Mouse (Mus musculus) heart, embryonic 14.5 days (tissue): Measurements from ENCODE around the gene Hmcn1. TPM values are rescaled to one million over a fixed set of nuclear protein-coding genes. Genes with fewer than 3 reads are reported as not detected.

Experiments used
- ATAC-seq: fragments of 200-750 bp; cut with Nextera tagmentation; 2 replicates; pipeline ENCODE4 v1.8.0; 2017; ENCODE audit warnings: low read depth, moderate TSS enrichment; ENCODE audit not compliant: insufficient number of reproducible peaks, insufficient read depth, low FRiP score
- H3K27ac ChIP-seq, 2 experiments: fragments of 200-500 bp in 1 of 2; fragments of 300-500 bp in 1 of 2; sonication (generic) in 1 of 2; replicated peaks in 1 of 2; 2 replicates each; pipeline ENCODE4 v1.5.1; 2012 to 2014; ENCODE audit warnings: low read depth in 2 of 2, low read length in 2 of 2, control low read depth in 1 of 2, mild to moderate bottlenecking in 1 of 2, mixed read lengths in 1 of 2; ENCODE audit not compliant: control insufficient read depth in 1 of 2, insufficient read depth in 1 of 2
- H3K27me3 ChIP-seq: fragments of 300-500 bp; sonication (generic); 2 replicates; pipeline ENCODE4 v1.6.1; 2014; ENCODE audit warnings: mild to moderate bottlenecking, low read length, control low read depth; ENCODE audit not compliant: control insufficient read depth, insufficient read depth
- H3K36me3 ChIP-seq: fragments of 300-500 bp; sonication (generic); 2 replicates; pipeline ENCODE4 v1.6.1; 2014; ENCODE audit warnings: mild to moderate bottlenecking, control low read depth, low read length, mixed read lengths; ENCODE audit not compliant: control insufficient read depth, insufficient read depth
- H3K4me1 ChIP-seq, 2 experiments: fragments of 200-500 bp in 1 of 2; fragments of 300-500 bp in 1 of 2; sonication (generic) in 1 of 2; 2 replicates each; pipeline ENCODE4 v1.6.1; 2012 to 2014; ENCODE audit warnings: low read length in 2 of 2, control low read depth in 1 of 2, mixed read lengths in 1 of 2; ENCODE audit not compliant: control insufficient read depth in 2 of 2, insufficient read depth in 2 of 2
- H3K4me2 ChIP-seq: fragments of 300-500 bp; sonication (generic); 2 replicates; pipeline ENCODE4 v1.6.1; 2014; ENCODE audit warnings: mild to moderate bottlenecking, low read length
- H3K4me3 ChIP-seq, 2 experiments: fragments of 200-500 bp in 1 of 2; fragments of 300-500 bp in 1 of 2; sonication (generic) in 1 of 2; 2 replicates each; pipeline ENCODE4 v1.5.1; 2012 to 2014; ENCODE audit warnings: low read length in 2 of 2, mild to moderate bottlenecking in 2 of 2, control low read depth in 1 of 2, low read depth in 1 of 2, moderate library complexity in 1 of 2; ENCODE audit not compliant: control insufficient read depth in 1 of 2, insufficient read depth in 1 of 2
- H3K9ac ChIP-seq: fragments of 300-500 bp; sonication (generic); 2 replicates; pipeline ENCODE4 v1.6.1; 2014; ENCODE audit warnings: mild to moderate bottlenecking, low read length
- H3K9me3 ChIP-seq: fragments of 300-500 bp; sonication (generic); 2 replicates; pipeline ENCODE4 v1.6.1; 2016; ENCODE audit warnings: low read length, control low read depth; ENCODE audit not compliant: control insufficient read depth
- whole genome bisulfite sequencing: fragments of 180-500 bp; shearing (Covaris S2); extraction: QIAGEN DNeasy Blood & Tissue Kit; methylation state at CpG from one replicate; pipeline ENCODE4 v1.1.7; 2014; 5-methylcytosine and 5-hydroxymethylcytosine counted together
- polyA plus RNA-seq: library from polyadenylated mRNA; unstranded; fragments of >200 nt; fragmentation: Nextera tagmentation; extraction: Ambion mirVana; gene quantifications from 2 replicates; pipeline ENCODE4 v1.2.1, GENCODE M21; 2014

The Hmcn1 gene
- polyA plus RNA-seq, 1 experiment from 2014 or later, result 35.1 TPM

DNA sequence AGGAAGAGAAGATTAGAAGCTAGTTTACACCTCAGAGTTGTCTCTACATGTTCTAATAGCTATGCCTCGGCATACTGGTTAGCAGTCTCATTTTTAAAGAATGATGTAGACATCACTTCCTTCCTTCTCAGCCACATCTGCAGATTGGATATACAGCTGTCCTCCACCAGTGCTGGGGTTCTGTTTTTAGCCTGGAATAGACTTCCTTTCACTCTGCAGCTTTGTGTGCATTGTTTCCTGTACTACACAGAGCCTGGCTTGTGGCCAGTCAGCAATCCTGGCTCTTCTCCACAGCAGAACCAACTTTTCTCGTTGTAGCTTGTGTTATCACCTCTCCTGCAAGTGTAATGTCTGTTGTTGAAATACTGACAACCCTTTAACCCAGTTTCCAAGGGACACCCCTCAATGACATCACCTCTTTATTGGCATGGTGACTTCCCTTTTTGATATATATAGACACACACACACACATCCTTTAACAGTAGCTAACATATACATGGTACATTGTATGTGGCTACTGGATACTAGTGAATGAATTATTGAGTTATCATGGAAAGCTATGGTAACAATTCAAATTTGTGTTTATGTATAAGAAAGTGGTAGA lies 233.7 kb downstream of the Hmcn1 start:
- Histone ChIP-seq H3K36me3 (peaks cover 47% of the 10 kb centered on the region), H3K27me3 (no peaks in the 10 kb centered on the region), H3K27ac (peak overlapping the region in 1 of 2 experiments; percentile 70; a peak in 2 of 4 replicates), H3K9me3 (no peaks in the 10 kb centered on the region), H3K4me3 (no peak overlapping the region), H3K4me1 (peaks cover 0 to 2% of the 10 kb centered on the region in 2 experiments; a peak in 1 of 4 replicates), H3K4me2 (no peak overlapping the region), H3K9ac (no peak overlapping the region)
- ATAC-seq, result peak; percentile 88
- 7% methylated on average over 2 of the region's 2 CpGs for WGBS

DNA sequence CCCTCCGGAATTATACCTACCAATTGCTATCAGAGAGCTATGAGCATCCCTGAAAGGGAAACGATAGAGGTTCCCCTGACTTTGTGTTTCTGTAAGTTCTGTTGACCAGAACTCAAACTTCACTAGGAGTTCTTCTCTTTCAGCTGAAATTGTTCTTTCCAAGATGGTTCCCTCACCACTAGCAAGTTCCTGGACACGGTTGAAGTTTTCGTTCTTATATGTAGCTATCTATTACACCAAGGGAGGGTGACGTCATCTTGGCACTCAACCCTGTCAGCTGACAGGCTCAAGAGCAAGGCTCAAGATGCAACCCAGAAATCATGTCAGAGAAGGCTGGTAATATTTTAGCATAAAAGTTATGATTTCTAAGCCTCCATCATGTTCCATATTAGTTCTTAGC lies 239.3 kb downstream of the Hmcn1 start:
- peaks cover 63% of the 10 kb centered on the region for H3K36me3 ChIP-seq
- H3K27me3 ChIP-seq, result no peaks in the 10 kb centered on the region
- no peak overlapping the region for H3K27ac ChIP-seq
- H3K4me3 ChIP-seq, result no peak overlapping the region
- ATAC-seq, result no peak
- H3K9ac ChIP-seq, result no peak overlapping the region
- no peak overlapping the region for H3K4me2 ChIP-seq
- peaks cover 0 to 2% of the 10 kb centered on the region in 2 experiments; a peak in 1 of 4 replicates for H3K4me1 ChIP-seq
- 56% methylated on average over 5 of the region's 5 CpGs for WGBS
- H3K9me3 ChIP-seq, result no peaks in the 10 kb centered on the region

DNA sequence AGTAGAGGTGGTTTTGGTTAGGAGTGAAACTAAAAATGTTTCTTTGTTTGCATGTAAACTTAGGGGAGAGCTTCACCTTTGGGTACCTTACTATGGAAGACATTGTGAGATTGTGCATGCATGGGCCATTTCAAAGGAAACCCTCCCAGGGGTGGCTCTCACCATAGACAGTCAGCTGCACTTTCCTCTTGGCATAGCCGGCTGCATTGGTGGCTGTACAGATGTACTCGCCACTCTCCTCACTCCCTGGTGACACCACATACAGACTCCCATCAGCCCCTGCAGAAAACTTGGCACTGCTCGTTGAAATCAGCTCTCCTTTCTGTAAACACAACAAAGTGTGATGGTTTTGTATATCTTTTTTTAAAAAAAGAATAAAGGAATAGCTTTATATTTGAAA lies 244.5 kb downstream of the Hmcn1 start:
- WGBS, result 84% methylated on average over 3 of the region's 3 CpGs
- Histone ChIP-seq H3K4me3 (no peak overlapping the region), H3K4me1 (no peaks in the 10 kb centered on the region; a peak in 1 of 4 replicates), H3K27ac (no peak overlapping the region), H3K4me2 (no peak overlapping the region), H3K9me3 (no peaks in the 10 kb centered on the region), H3K27me3 (no peaks in the 10 kb centered on the region), H3K36me3 (peaks cover 71% of the 10 kb centered on the region), H3K9ac (no peak overlapping the region)
- ATAC-seq, result no peak

DNA sequence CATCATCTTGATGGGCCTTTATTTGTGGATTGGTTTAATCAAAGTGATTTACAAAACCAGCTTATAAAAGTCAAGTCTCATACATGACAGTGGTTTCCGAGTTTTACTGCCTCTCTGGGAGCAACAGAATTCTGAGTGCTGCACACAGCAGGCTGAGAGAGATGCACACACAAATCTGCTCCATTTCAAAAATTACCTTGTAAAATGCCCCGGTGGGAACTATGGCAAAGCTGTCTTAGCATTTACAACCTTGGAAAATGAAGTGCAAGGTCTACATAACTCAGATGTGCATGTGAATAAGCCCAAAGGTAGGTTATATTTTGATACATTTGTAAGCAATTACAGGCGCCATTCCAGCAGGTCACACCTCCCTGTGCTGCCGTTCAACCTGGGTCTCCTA lies 245.5 kb downstream of the Hmcn1 start:
- Histone ChIP-seq H3K9me3 (no peaks in the 10 kb centered on the region), H3K27me3 (no peaks in the 10 kb centered on the region), H3K27ac (no peak overlapping the region), H3K4me1 (peaks cover 0 to 5% of the 10 kb centered on the region in 2 experiments; a peak in 1 of 4 replicates), H3K4me3 (no peak overlapping the region), H3K36me3 (peaks cover 75% of the 10 kb centered on the region), H3K9ac (no peak overlapping the region), H3K4me2 (no peak overlapping the region)
- 91% methylated on average over 4 of the region's 4 CpGs for WGBS
- ATAC-seq, result no peak

DNA sequence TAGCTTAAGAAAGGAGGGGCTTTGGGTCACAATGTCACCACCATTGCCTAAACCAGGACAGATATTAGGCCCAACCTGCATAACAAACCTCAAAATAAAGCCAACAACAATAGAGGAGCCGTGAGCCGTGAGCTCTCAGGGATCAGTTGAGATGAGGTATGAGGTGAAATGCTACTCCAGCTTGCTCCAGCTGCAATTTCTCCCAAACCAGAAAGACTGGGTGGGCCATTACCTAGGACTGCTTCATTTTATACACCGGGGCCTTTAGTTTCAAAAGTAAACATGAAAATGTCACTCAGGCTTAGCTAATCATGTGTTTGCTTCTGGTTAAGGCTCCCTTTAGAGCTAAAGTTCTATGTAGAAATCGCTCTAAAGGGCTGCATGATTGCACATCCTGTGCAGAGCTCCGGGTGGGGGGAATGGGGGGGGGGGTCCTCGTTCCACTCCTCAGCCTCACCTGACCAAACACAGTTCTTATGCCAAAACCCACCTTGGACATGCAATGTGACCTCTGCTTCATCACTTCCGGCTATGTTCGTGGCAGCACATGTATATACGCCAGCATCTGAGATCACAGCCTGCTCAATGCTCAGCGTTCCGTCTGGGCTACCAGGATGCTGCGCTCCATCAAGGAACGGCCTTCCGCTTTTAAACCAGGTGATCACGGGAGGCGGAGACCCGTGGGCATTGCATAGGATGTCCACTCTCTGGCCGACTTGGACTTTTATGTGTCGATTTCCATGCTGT lies 250.0 kb downstream of the Hmcn1 start:
- Histone ChIP-seq H3K27me3 (no peaks in the 10 kb centered on the region), H3K27ac (peak overlapping the region in 1 of 2 experiments; percentile 24; a peak in 1 of 4 replicates), H3K4me2 (no peak overlapping the region), H3K4me1 (peaks cover 0 to 6% of the 10 kb centered on the region in 2 experiments; a peak in 1 of 4 replicates), H3K4me3 (no peak overlapping the region), H3K36me3 (peaks cover 74% of the 10 kb centered on the region), H3K9ac (no peak overlapping the region), H3K9me3 (no peaks in the 10 kb centered on the region)
- no peak for ATAC-seq
- 83% methylated on average over 19 of the region's 19 CpGs for WGBS

GRCm38 (mm10) chr1:150742376-150743087 lies 250.7 kb downstream of the Hmcn1 start:
- 74% methylated on average over 7 of the region's 7 CpGs for WGBS
- H3K9me3 ChIP-seq, result no peaks in the 10 kb centered on the region
- H3K4me2 ChIP-seq, result no peak overlapping the region
- no peak overlapping the region for H3K4me3 ChIP-seq
- no peaks in the 10 kb centered on the region for H3K27me3 ChIP-seq
- peaks cover 72% of the 10 kb centered on the region for H3K36me3 ChIP-seq
- no peak for ATAC-seq
- peak overlapping the region in 1 of 2 experiments; percentile 24; a peak in 1 of 4 replicates for H3K27ac ChIP-seq
- peaks cover 0 to 6% of the 10 kb centered on the region in 2 experiments; a peak in 1 of 4 replicates for H3K4me1 ChIP-seq
- H3K9ac ChIP-seq, result no peak overlapping the region

DNA sequence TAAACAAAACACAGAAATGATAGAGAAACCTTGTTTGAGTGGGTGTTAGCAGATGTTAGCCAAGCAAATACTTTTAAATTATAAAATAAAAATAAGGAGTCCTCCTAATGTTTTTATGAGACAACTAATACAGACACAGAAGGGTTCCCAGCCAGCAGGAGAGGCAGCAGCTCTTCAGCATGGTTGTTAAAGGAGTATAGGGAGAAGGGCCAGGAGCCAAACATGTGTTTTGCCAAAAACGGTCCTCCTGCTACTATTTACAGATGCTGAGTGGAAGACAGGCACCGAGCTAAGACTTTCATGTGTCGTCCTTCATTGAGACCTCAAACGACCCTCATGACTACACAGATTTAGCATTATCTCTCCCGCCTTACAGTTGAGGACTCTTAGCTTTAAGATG lies 281.8 kb downstream of the Hmcn1 start:
- H3K4me2 ChIP-seq, result no peak overlapping the region
- H3K4me3 ChIP-seq, result no peak overlapping the region
- H3K27ac ChIP-seq, result no peak overlapping the region
- no peaks in the 10 kb centered on the region for H3K27me3 ChIP-seq
- WGBS, result 52% methylated on average over 5 of the region's 5 CpGs
- H3K36me3 ChIP-seq, result peaks cover 34% of the 10 kb centered on the region
- no peaks in the 10 kb centered on the region for H3K9me3 ChIP-seq
- H3K4me1 ChIP-seq, result no peaks in the 10 kb centered on the region
- H3K9ac ChIP-seq, result no peak overlapping the region
- no peak for ATAC-seq
